Mouse (Mus musculus) bone marrow macrophage, adult 2 months (primary cell): ENCODE data around the gene Gm3045.

Source experiments
- CTCF ChIP-seq: IDR thresholded peaks from 2 replicates; pipeline ENCODE4 v1.5.1; 2012; ENCODE audit warnings: low read depth, mild to moderate bottlenecking, low read length, moderate library complexity
- POLR2A ChIP-seq: IDR thresholded peaks from 2 replicates; pipeline ENCODE4 v1.6.1; 2012; ENCODE audit warnings: mild to moderate bottlenecking, low read depth, low read length, borderline replicate concordance

DNA sequence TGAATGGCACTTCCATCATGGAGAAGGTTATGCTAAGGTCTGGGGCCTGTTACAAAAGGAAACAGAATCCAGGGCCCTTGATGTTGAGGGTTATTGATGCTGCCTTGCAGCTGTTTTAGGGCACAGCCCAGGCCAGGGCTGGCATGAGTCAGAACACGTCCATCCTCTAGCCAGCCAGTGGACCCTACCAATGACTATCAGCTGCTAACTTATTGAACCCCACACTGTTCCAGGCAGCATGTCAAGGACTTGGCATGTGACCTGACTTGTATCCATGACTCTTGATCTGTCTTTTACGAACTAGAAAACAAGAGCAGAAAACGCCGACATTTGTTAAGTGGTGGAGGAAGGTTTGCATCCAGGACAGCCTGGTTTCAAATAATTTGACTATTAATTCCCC is 36.4 kb downstream of the Gm3045 start:
- TF ChIP-seq CTCF = no peak
- no peak for TF ChIP-seq POLR2A
